Mouse (Mus musculus): Measurements from ENCODE around the gene Ppp3cb.

DNA sequence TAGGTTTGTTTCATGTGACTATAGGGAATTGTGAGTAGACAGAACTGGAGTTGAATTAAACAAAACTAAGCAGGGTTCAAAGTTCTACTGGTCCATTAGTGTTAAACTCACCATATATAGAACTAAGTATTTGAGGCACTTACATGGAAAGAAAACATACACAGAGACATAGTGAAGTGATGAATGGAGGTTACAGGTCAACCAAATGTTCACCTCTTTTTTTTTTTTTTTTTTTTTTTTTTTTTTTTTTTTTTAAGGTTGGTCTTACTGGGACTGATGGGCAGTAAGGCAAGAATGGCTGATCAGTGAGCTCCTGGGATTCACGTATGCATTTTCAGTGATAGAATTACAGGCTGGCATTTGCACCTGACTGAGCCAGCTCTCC is 66.2 kb downstream of the Ppp3cb start:
- no peak for TF ChIP-seq CTCF (IDR thresholded peaks at IDR 0.05)
- TF ChIP-seq POLR2A (IDR thresholded peaks at IDR 0.05; ENCODE audit: insufficient read depth, low read depth, low read length), result no peak
